Mouse (Mus musculus): ENCODE data around the gene Nat8l.
"Not testable (repeated sequence)": the region's sequence is repeated elsewhere in the genome, so short reads cannot be mapped to it uniquely, and the experiment has no call there.

The Nat8l gene

DNA sequence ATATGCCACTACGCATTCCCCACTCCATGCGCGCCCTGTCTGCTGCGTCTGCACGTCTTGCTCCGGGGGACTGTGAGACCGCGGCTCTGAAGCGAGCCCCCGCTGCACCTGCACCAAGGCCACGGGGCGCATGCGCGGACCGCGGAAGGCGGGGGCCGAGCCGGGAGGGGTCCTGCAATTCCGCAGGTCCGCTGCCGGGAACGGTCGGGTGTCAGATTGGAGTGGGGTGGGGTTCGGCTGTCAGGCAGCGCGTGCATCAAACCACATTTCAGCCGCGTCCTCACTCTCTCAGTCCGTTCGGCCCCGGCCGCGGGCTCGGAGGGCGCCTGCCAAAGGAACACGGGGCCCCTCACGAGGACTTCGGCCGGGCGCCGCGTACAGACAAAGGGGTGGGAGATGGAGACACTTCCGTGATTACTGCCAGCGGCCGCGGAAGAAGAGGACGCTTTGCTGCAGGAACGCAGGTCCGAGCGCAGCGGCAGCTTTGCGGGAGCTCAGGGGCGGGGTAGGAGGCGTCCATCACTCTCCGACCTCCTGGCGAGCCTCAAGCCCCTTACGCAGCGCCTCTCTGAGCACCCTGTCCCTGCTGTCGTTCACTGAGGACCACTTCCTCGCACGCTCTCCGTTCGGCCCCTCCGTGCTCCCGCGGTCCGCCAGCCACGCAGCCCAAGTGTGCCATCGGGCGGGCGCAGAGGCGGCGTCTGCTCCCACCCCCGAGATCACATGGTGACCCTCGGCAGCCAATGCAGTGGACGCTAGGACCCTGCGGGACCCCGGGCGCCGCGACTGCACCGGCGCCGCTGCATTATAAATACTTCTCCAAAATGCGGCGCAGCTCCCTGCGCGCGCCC, at the start of gene Nat8l:
Gene Nat8l, plus strand, starts transcription at position 142 of the 851 bp plus-strand sequence.
- peak in 1 of 2 experiments; percentile 51 for DNase-seq

GRCm38 (mm10) chr5:33947035-33947434, 48.7 kb upstream of the Nat8l start:
- DNase-seq, result not testable (repeated sequence)

- no peak for DNase-seq
These were observed 47.5 kb upstream of the Nat8l start for GRCm38 (mm10) chr5:33948314-33948713.

DNA sequence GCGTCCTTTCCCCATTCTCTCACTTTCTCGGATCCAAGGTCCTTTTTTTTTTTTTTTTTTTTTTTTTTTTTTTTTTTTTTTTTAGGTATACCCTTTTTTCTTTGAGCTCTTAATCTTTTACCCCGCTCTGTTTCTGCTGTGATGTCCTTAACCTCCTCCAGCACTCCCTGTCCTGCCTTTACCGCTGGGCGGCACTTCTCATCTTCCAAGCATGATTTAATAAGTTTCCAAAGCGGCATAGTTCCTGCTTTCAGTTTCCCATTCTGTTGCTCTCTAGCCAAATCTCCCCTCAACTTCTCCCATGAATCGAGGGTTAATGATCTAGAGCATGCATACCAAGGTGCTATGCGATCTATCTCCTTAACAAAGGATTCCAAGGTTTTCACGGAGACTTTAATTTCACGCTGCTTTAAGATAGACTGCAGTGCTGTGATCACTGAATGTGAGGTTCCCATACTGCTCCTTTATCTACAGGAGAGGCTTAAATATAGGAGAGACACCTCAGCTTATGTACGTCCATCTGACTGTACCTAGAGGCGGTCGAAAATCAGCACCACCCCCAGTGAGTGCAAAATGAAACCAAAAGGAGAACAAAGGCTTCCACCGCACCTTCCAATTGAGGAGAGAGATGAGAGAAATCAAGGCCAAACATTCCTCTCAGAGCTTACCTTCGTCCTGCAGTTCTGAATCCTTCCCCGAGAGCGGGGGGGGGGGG, 42.2 kb upstream of the Nat8l start:
- no peak for DNase-seq

- peak; percentile 65 to 71 for DNase-seq
These were observed 41.4 kb upstream of the Nat8l start for GRCm38 (mm10) chr5:33954354-33954753.

DNA sequence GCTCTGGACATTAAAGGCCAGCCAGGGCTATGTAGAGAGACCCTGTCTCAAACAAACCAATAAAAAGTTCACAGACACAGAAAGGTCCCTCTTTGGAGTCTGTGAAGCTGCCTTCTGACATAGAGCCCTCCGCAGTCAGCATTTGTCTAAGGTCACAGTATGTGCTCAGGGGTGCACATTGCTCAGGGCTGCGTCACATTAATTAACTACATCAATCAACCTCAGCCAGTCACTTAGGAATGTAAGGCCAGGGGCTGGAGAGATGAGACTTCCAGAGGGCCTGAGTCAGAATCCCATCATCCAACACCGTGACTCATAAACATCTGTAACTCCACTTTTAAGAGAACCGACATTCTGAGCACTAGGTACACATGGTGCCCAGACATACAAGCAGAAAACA, 39.9 kb upstream of the Nat8l start:
- DNase-seq, result no peak

DNA sequence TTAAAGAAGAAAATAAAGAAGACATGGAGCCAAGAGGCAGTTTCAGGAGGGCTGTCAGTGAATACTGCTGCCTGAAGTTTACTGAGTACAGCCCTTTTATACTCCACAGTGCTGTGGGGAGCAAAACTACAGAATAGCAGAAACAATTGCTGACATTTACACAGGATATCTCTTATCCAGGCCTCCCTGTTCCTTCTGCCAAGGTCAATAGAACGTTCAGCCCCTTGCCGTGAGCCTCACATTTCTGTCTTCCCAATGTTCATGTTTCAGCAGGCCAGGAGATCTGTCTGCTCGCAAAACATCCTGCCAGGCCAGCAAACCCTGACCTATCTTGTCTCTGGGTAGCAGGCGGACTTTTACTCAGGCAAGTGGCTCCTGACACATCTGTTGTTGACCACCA, 36.4 kb upstream of the Nat8l start:
- no peak for DNase-seq

- DNase-seq, result no peak
These were observed 21.0 kb upstream of the Nat8l start for GRCm38 (mm10) chr5:33974736-33975135.

- no peak for DNase-seq
These were observed 19.5 kb upstream of the Nat8l start for GRCm38 (mm10) chr5:33976267-33976666.

GRCm38 (mm10) chr5:33982731-33983259, 13.0 kb upstream of the Nat8l start:
- DNase-seq, result no peak

DNA sequence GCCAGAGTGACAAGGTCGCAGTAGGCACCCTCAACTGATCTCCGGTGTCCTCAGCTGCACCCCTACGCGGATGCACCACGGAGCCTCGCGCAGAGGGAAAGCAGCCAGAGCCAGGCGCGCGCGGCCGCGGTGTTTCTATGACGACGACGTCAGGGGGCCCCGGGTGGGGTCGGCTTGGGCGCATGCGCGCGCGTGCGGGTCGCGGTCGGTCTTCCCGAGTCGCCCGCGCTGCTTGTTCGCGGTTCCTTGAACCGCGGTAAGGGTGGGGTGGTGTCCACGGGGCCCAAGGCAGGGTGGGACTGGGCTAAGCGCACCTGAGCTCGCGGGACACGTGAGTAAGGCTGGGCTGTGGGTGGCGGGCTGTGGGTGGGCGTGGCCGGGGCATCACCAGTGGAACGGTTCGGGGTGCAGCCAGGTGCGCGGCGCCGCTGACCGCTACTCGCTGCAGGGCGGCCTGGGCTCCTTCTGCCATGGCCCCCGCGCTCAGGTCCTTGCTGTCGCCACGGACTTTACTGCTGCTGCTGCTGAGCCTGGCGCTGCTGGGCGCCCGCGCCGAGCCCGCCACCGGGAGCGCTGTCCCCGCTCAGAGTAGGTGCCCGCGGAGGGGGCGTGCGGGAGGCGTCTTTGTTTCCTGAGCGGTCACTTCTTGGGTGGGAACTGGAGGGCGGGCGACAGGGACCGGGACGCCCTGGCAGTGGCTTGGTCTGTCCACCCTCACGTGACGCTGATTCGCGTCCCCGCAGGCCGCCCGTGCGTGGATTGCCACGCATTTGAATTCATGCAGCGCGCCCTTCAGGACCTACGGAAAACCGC, 12.3 kb upstream of the Nat8l start, which contains the start of gene Gm1673:
Gene Gm1673, plus strand, starts transcription at position 125 of the 813 bp plus-strand sequence.
- peak; percentile 68 to 84 for DNase-seq

DNA sequence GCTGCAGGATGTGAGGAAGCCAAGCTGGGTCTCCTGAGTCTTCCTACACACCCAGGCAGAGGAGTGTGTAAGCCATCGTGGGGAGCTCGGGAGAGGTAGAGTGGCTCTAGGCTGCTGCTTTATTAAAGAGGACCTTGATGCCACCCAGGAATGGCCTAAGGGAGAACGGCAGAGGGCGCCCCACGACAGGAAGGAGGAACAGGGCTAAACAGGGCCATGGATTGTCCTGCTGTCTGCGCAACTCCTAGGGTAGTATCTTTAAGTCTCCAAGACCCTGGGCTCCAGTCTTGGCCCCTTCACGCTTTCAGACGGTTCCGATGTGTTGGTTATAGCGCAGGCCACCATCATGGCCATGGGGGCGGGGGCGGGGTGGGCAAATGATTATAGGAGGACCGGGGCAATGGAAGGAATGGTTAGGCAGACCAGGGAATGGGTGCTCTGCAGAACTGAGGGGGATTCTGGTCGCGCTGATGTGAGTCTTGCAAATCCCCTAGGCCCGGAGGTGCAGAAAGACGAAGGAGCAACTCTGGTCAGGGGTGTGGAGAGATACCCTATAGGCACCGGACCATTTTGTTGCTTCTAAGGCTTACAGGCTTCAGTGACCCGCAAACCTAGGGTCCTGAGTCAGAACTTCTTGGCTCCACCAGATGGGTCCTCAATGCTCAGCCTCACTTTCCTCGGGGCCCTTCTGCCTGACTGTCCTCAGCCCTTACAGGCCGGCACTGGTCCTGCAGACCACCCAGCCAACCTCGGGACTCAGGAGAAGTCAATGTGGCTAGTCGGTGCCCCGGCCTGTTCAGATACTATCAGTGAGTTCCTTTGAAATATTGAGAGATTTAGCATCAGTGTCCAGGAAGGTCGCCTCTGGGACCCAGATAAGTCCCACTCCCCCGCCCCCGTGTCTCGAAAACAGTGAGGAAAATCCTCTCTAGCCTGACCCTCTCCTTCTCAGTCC, 836 bp upstream of the Nat8l start:
- DNase-seq, result peak in 1 of 2 experiments; percentile 41

DNA sequence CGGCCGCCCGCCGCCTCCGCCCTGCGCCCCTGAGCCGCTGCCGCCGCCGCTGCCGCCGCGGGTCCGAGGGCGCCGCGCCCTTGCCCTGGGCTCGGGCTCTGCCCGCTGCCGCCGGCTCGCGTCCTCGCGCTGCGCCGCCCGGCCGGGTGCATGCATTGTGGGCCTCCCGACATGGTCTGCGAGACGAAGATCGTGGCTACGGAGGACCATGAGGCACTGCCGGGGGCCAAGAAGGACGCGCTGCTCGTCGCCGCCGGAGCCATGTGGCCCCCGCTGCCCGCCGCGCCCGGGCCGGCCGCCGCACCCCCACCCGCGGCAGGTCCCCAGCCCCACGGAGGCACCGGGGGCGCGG, 886 bp downstream of the Nat8l start:
- DNase-seq, result no peak

DNA sequence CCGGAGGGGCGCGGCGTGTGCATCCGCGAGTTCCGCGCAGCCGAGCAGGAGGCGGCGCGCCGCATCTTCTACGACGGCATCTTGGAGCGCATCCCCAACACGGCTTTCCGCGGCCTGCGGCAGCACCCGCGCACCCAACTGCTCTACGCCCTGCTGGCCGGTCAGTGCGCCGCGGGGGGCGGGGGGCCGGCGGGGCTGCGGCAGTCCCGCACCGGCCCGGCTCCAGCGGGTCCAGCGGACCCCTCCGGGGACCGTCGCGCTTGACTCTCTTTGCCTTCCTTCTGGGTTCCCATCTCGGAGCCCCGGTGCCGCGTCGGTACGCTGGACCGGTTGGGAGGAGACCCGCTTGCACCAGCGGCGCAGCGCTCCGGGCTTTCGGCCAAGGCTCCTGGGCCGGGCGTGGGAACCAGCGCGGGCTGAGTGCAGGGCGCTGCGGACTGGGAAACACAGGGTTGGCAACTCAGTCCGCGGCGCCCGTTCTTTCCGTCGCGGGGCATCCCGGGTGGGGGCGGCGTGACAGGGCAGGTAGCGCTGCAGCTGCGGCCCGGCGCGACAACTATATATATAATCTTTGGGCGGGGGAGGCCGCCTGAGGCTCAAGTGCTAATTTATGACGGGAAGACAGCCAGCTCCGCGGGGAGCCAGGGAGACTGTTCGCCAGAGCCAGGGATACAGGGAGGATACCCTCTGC, 1.4 kb downstream of the Nat8l start:
- DNase-seq, result peak; percentile 57 to 68

DNA sequence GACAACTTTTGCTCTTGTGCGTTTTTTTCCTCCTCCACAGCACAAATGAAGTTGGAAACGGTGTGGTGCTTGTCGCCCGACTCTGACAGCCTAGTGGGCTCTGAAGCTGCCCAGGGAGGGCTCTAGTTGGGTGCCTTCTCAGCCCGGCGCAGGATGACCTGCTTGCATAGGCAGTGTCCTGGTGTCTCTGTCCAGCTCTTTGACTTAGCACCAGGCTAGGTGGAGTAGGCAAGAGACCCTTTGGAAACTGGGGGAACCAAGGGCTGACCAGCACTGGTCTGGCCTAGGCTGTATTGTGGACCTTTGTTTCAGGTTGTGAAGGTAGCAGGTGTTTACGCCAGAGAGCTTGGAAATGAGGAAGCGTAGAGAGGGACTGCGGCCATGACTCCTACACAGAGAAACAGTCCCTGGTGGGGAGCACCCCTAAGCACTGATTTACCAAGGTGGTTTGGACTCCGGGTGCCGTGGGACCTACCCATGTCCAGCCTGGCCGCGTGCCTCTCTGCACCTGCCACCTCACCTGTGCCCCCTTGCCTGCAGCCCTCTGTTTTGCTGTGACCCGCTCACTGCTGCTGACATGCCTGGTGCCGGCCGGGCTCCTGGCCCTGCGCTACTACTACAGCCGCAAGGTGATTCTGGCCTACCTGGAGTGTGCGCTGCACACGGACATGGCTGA, 2.2 kb downstream of the Nat8l start:
- no peak for DNase-seq

GRCm38 (mm10) chr5:33998505-33998877, 2.7 kb downstream of the Nat8l start:
- DNase-seq, result no peak

DNA sequence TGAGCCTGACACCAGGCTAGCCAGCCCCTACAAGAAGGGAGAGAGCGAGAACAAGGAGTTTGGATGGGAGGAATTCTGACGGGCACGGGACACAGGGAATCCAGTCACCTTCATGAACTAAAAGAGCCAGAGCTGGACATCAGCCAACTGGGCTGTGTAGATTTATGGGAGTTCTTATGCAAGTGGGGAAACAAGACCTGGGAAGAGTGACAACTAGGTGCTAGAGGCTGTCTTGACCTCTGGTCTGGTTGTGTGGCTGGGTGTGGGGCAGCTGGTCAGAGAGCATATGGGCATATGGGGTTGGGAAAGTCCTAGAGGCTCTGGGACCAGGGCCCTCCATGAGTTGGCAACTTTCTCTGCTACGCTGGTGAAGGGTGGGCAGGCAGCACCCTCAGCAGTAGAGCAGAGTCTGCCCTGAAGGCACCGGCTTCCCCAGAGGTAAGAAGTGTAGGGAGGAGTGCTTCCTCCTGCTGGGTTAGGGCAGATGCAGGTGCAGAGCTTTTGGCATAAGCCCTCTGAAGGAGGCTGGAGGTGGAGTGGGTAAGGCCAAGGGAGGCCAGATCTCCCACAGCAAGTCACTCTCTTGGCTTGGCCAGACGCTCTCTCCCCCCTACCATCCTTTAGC, 3.8 kb downstream of the Nat8l start:
- peak; percentile 27 to 60 for DNase-seq

GRCm38 (mm10) chr5:34000809-34001208, 5.0 kb downstream of the Nat8l start:
- no peak for DNase-seq

DNA sequence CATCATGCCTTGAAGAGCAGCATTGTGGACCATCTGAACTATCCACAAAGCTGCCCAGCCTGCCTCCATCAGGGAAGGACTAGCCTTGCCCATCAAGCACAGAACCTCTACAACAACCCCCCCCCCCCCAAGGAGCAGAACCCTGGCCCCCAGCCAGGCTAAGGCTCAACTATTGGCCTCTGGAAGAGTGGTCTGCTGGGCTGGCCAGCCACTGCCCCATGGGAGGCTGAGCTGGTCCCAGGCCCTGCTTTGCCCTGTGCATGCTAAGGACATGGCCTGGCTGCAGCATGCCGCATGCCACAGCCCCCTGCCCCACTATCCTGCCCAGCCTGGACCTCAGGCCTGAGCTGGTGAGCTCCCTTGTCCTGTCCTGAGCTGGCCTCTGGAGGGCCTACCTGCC, 5.6 kb downstream of the Nat8l start:
- DNase-seq, result no peak

- DNase-seq, result no peak
These were observed 6.9 kb downstream of the Nat8l start for GRCm38 (mm10) chr5:34002636-34003035.
